Mouse (Mus musculus): ENCODE data around the gene Cox10. TPM values are rescaled to one million over a fixed set of nuclear protein-coding genes. Genes with fewer than 3 reads are reported as not detected.

Gene Cox10
- polyA plus RNA-seq, 1 experiment from 2014 or later: 22.3 TPM

- WGBS: 89% methylated on average over 3 of the region's 3 CpGs
- H3K27me3 ChIP-seq: 0 out of 2 replicates have a peak, but pooled peaks cover 3% of the 10 kb centered on the region
- no peak overlapping the region for H3K4me2 ChIP-seq (replicated peaks)
- H3K4me3 ChIP-seq (replicated peaks): no peak overlapping the region
- H3K27ac ChIP-seq: no peak overlapping the region
- no peak for ATAC-seq
- H3K4me1 ChIP-seq (replicated peaks): no peaks in the 10 kb centered on the region
- no peak overlapping the region for H3K9ac ChIP-seq (replicated peaks)
- no peaks in the 10 kb centered on the region for H3K36me3 ChIP-seq
- H3K9me3 ChIP-seq: no peaks in the 10 kb centered on the region
These were observed 135.3 kb downstream of the Cox10 start for GRCm38 (mm10) chr11:63943947-63944346.

GRCm38 (mm10) chr11:63943268-63943890 is 135.9 kb downstream of the Cox10 start:
- H3K9me3 ChIP-seq: no peaks in the 10 kb centered on the region
- no peak overlapping the region for H3K27ac ChIP-seq
- H3K36me3 ChIP-seq: no peaks in the 10 kb centered on the region
- H3K9ac ChIP-seq (replicated peaks): no peak overlapping the region
- ATAC-seq: no peak
- WGBS: 94% methylated on average over 13 of the region's 13 CpGs
- no peak overlapping the region for H3K4me2 ChIP-seq (replicated peaks)
- 0 out of 2 replicates have a peak, but pooled peaks cover under 1% of the 10 kb centered on the region for H3K27me3 ChIP-seq
- no peak overlapping the region for H3K4me3 ChIP-seq (replicated peaks)
- no peaks in the 10 kb centered on the region for H3K4me1 ChIP-seq (replicated peaks)

- no peaks in the 10 kb centered on the region for H3K27me3 ChIP-seq
- no peak overlapping the region for H3K4me2 ChIP-seq (replicated peaks)
- H3K36me3 ChIP-seq: no peaks in the 10 kb centered on the region
- no peaks in the 10 kb centered on the region for H3K9me3 ChIP-seq
- H3K9ac ChIP-seq (replicated peaks): no peak overlapping the region
- no peaks in the 10 kb centered on the region for H3K4me1 ChIP-seq (replicated peaks)
- H3K4me3 ChIP-seq (replicated peaks): no peak overlapping the region
- no peak overlapping the region for H3K27ac ChIP-seq
- 88% methylated on average over 8 of the region's 8 CpGs for WGBS
- no peak for ATAC-seq
These were observed 137.1 kb downstream of the Cox10 start for GRCm38 (mm10) chr11:63942177-63942576.

GRCm38 (mm10) chr11:63936641-63937040 is 142.6 kb downstream of the Cox10 start:
- Histone ChIP-seq H3K27ac (no peak overlapping the region), H3K4me2 (replicated peaks) (no peak overlapping the region), H3K36me3 (no peaks in the 10 kb centered on the region), H3K27me3 (peaks cover 25% of the 10 kb centered on the region; the same call in 1 of the 2 replicates), H3K9me3 (no peaks in the 10 kb centered on the region), H3K9ac (replicated peaks) (no peak overlapping the region), H3K4me1 (replicated peaks) (no peaks in the 10 kb centered on the region), H3K4me3 (replicated peaks) (no peak overlapping the region)
- 40% methylated on average over 3 of the region's 3 CpGs for WGBS
- no peak for ATAC-seq

DNA sequence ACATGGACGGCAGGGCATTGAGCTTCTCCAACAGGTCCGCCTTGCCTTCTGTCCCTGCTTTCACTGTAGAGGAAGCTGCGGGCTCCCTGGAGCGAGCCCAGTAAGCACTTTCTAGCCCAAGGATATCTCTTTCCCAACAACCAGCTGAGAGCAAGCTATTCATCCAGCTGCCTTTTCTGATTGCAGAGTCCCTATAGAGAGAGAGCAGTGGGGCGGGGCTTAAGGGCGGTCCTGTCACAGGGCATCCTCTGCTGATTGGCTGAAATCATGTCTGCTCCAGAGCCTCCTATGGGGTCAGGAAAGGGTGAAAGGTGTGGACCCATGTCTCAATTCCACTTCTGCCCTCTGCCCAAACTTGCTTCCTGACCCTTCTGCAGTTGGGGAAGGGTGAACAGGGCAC is 152.4 kb downstream of the Cox10 start:
- Histone ChIP-seq H3K4me3 (replicated peaks) (no peak overlapping the region), H3K4me1 (replicated peaks) (peaks cover 31% of the 10 kb centered on the region), H3K9ac (replicated peaks) (no peak overlapping the region), H3K36me3 (no peaks in the 10 kb centered on the region), H3K4me2 (replicated peaks) (no peak overlapping the region), H3K27me3 (peaks cover 52% of the 10 kb centered on the region), H3K9me3 (no peaks in the 10 kb centered on the region), H3K27ac (no peak overlapping the region)
- WGBS: 82% methylated on average over 6 of the region's 6 CpGs
- no peak for ATAC-seq

DNA sequence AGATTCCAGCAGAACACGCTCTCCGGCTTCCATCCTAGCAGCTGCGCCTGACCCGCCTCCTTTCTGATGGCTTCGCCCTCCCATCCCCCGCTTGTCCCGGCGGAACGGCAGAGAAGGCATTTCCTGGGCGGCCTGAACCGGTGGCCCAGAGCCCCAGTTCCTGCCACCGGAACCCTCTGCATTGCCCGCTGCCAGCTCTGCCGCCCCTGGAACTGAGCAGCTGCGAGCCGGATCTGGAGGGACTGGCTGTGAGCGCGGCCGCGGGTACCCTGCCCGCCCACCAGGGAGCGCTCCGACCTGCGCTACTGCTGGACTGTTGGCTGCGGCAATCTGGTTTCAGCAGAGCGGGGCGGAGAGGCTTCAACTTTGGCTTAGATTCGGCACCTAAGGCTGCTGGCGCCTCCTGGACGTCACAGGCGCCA is 154.1 kb downstream of the Cox10 start:
- Histone ChIP-seq H3K4me2 (replicated peaks) (peak overlapping the region; percentile 51), H3K27me3 (peaks cover 58% of the 10 kb centered on the region), H3K4me3 (replicated peaks) (peak overlapping the region; percentile 28), H3K27ac (no peak overlapping the region), H3K9ac (replicated peaks) (no peak overlapping the region), H3K36me3 (no peaks in the 10 kb centered on the region), H3K4me1 (replicated peaks) (peaks cover 44% of the 10 kb centered on the region), H3K9me3 (no peaks in the 10 kb centered on the region)
- under 1% methylated on average over 31 of the region's 31 CpGs for WGBS
- ATAC-seq: 0 out of 2 replicates have a peak, but pooled peaks have one; percentile 5

- Histone ChIP-seq H3K9me3 (no peaks in the 10 kb centered on the region), H3K27me3 (peaks cover 55% of the 10 kb centered on the region), H3K4me2 (replicated peaks) (peak overlapping the region; percentile 92), H3K4me1 (replicated peaks) (peaks cover 51% of the 10 kb centered on the region), H3K27ac (no peak overlapping the region), H3K4me3 (replicated peaks) (no peak overlapping the region), H3K9ac (replicated peaks) (no peak overlapping the region), H3K36me3 (no peaks in the 10 kb centered on the region)
- WGBS: 6% methylated on average over 26 of the region's 26 CpGs
- ATAC-seq: no peak
These were observed 154.9 kb downstream of the Cox10 start for GRCm38 (mm10) chr11:63924286-63924930.

DNA sequence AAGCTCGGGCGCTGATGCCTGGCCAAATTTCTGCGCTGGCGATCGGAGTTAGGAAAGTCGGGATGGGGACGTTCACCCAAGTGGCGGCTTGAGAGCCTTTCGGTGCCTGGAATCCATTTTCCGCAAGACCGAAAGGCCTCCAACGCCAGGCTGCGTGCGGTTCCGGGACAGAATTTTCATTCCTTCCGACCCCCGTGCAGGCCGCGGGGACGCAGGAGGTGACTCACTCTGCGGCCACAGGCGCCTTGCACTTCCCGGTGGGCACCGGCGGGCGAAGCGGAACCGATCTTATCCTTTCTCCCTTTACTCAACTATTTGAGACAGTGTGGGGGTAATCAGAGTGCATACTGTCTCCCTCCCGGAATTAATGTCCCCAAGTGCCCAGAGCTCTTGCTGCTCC is 155.9 kb downstream of the Cox10 start:
- Histone ChIP-seq H3K27ac (no peak overlapping the region), H3K9ac (replicated peaks) (peak overlapping the region; percentile 36), H3K9me3 (no peaks in the 10 kb centered on the region), H3K4me1 (replicated peaks) (peaks cover 62% of the 10 kb centered on the region), H3K36me3 (no peaks in the 10 kb centered on the region), H3K4me3 (replicated peaks) (peak overlapping the region; percentile 80), H3K4me2 (replicated peaks) (peak overlapping the region; percentile 92), H3K27me3 (peaks cover 63% of the 10 kb centered on the region)
- ATAC-seq: no peak
- under 1% methylated on average over 29 of the region's 29 CpGs for WGBS

- peaks cover 74% of the 10 kb centered on the region for H3K27me3 ChIP-seq
- WGBS: under 1% methylated on average over 43 of the region's 43 CpGs
- no peaks in the 10 kb centered on the region for H3K9me3 ChIP-seq
- H3K9ac ChIP-seq (replicated peaks): peak within 1 kb of the TSS; percentile 87
- no peaks in the 10 kb centered on the region for H3K36me3 ChIP-seq
- peak; percentile 96 for ATAC-seq
- peak within 1 kb of the TSS; percentile 92 for H3K4me2 ChIP-seq (replicated peaks)
- H3K27ac ChIP-seq: peak within 1 kb of the TSS; percentile 67
- peaks cover 73% of the 10 kb centered on the region for H3K4me1 ChIP-seq (replicated peaks)
- H3K4me3 ChIP-seq (replicated peaks): peak within 1 kb of the TSS; percentile 80
These were observed 157.1 kb downstream of the Cox10 start, which contains the start of gene Hs3st3b1 for GRCm38 (mm10) chr11:63922091-63922621. TSS of gene Hs3st3b1 (minus strand) at chr11:63922290.

DNA sequence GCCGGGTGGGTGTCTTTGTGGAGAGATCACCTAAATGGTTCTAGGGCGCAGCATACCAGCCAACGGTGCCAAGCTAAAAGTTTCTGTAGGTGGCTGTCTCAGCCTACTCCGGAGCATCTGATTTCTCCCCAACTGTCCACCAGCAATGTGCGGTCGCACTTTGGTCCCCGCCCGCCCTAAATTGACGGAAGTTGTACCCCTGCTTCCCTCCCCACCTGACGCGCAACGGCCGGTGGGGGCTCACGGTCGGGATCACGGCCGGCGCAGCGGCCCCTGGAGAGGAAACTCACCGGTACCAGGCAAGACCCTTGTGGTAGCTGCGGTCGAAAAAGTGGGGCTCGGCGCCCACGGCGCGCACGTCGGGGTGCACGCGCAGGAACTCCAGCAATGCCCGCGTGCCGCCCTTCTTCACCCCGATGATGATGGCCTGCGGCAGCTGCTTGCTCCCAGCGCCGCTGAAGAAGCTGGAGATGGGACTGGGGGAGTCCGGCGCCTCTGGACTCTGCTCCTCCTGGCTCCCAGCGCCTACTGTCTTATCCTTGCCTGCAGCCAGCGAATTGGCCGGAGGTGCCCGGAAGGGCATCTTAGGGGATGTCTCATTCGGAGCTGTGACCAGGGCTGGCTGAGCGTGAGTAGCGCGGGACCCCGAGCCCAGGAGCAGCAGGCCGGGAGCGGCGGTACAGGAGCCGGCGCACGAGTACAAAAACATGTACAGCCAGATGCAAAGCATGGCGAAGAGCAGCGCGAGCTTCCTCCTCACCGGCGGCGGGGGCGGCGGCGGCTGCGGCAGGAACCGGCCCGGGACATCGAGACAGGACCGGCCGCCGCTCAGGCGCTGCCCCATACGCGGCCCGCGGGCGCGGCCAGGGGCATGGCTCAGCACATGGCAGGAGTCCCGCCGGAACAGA is 158.0 kb downstream of the Cox10 start:
- H3K9ac ChIP-seq (replicated peaks): peak overlapping the region; percentile 87
- H3K9me3 ChIP-seq: no peaks in the 10 kb centered on the region
- peaks cover 66% of the 10 kb centered on the region for H3K27me3 ChIP-seq
- peak overlapping the region; percentile 92 for H3K4me2 ChIP-seq (replicated peaks)
- no peak; the same call in 1 of the 2 replicates for ATAC-seq
- H3K36me3 ChIP-seq: no peaks in the 10 kb centered on the region
- under 1% methylated on average over 77 of the region's 80 CpGs for WGBS
- peak overlapping the region; percentile 67 for H3K27ac ChIP-seq
- peak overlapping the region; percentile 80 for H3K4me3 ChIP-seq (replicated peaks)
- H3K4me1 ChIP-seq (replicated peaks): peaks cover 77% of the 10 kb centered on the region

DNA sequence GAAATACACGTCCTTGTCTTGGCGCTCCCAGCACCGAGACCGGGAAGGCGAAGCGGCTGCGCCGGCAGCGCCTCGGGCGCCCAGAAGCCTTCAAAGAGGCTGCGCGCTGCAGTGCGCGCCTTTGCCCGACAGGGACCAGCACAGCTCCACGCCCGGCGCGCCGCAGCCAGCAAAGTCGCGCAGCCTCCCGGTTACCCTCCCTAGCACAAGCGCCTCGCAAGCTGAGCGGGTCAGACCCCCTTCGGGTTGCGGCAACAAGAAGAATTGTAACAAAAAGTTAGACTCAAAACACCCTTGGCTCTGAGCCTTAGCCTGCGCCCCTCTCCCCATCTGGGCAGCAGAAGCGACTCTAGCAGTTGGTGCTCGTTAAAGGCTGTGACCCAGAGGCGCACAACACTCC is 158.7 kb downstream of the Cox10 start:
- H3K9me3 ChIP-seq: no peaks in the 10 kb centered on the region
- peak overlapping the region; percentile 92 for H3K4me2 ChIP-seq (replicated peaks)
- H3K4me1 ChIP-seq (replicated peaks): peaks cover 81% of the 10 kb centered on the region
- peaks cover 64% of the 10 kb centered on the region for H3K27me3 ChIP-seq
- H3K9ac ChIP-seq (replicated peaks): peak overlapping the region; percentile 87
- H3K4me3 ChIP-seq (replicated peaks): peak overlapping the region; percentile 80
- ATAC-seq: peak; percentile 64
- no peaks in the 10 kb centered on the region for H3K36me3 ChIP-seq
- under 1% methylated on average over 33 of the region's 33 CpGs for WGBS
- peak overlapping the region; percentile 79 for H3K27ac ChIP-seq
